Mouse (Mus musculus) hematopoietic stem cell, adult 5-6 weeks (primary cell): ENCODE data around the gene Snrnp48. TPM values are rescaled to one million over a fixed set of nuclear protein-coding genes. Genes with fewer than 3 reads are reported as not detected.

Source experiments
- ATAC-seq, 2 experiments: fragments of 125-278 bp in 1 of 2; replicated peaks in 1 of 2; 2 replicates each; pipeline ENCODE4 v1.8.0; 2016 to 2017; ENCODE audit warnings: inconsistent platforms in 2 of 2, mild to moderate bottlenecking in 2 of 2, moderate number of reproducible peaks in 2 of 2, low read depth in 1 of 2, moderate TSS enrichment in 1 of 2; ENCODE audit not compliant: low FRiP score in 2 of 2, poor library complexity in 2 of 2, severe bottlenecking in 2 of 2, insufficient read depth in 1 of 2, low TSS enrichment in 1 of 2
- total RNA-seq: library from RNA; stranded (forward); fragments of 172-1452, 232-1000 nt; gene quantifications from 2 replicates; pipeline ENCODE4 v1.2.3, GENCODE M21; 2017

Gene Snrnp48
- total RNA-seq: 131 and 143 TPM in 2 replicates

DNA sequence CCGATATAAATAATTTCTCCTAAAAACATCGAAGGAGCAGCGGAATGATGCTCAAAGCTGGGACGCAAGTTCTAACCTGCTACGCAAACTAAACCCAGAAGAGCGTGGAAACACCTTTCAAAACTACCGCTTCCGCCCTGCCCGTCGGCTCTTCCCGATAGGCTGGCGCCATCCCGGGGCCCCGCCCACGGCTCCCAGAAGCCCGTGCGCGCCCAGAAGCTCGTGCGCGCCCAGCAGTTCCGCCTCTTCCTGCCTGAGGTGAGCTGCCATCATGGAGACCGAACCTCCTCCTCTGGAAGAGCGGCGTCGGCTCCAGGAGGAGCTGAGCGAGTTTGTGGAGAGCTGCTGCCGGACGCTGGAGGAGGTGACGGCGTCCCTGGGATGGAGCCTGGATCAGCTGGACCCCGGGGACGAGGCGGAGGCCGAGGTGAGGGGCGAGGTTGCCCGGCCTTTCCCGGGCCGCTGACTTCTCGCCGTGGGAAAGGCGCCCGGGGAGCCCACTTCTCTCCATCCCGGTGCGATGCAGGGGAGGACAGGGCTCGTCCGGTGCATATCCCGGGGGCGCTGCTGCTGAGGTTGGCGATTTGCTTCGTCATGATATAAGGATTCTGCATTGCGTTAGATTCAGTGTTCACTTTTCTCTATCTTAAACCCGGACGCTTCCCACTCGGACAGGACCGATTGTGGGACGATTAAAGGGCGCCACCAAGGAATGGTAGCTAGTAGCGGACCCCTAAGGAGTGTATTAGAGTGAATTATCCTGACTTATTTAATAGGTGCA, at the start of gene Snrnp48:
Gene Snrnp48, plus strand, starts transcription at position 237 of the 781 bp plus-strand sequence.
- ATAC-seq: peak; percentile 96 to 99

DNA sequence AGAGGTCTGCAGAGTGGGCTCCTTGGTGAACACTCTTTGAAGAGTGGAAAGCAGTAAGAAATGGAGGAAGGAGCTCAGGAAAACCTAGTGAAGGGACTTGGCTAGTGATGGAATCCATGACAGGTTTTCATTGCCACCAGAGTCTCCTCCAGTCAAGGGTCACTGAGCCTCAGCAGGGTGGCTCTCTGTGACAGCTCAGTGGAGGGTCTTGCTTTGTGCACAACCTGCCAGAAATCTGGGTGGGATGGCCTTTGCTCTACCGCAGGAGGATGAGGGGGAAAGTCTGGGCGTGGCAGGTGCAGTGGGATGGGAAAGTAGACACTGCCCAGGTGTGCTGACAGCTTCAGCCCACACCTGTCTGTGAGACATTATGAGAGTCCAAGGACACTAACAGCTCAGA, 49.2 kb upstream of the Snrnp48 start:
- ATAC-seq: no peak

DNA sequence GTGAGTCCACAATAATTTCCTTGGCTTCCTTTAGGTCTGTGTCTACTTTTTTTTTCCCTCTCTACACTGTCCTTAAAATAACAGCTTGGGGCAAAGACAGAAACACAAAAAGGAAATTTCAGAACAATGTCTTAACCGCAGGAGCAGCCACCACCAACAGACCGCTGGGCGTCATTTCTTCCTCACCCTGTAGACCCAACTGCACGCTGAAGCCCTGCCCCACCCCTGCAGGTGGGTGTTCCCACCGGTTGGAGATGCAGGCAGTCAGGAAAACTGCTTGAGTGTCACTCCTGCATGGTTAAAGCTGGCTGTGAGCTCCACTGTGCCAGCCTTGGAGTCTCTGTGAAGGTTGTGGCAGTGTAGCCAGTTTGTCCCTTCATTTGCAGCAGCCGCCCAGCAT, 47.1 kb upstream of the Snrnp48 start:
- peak; percentile 75 to 85 for ATAC-seq

DNA sequence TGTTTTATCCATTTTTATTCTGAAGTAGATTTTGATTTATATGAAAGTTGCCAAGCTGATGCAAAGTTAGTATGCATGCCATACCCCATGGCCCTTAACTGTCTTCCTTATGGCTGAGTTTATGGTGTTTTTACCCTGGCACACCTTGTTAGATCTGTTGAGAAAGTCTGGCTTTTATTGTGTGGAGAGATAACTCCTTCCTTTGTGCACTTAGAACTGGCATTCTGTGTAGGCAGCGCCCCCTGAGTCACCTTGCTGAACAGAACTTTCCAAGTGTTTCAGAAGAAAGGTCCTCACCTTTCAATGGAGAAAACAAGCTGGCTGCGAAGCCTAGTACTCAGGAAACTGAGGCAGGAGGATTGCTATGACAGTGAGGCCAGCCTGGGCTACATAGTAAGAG, 42.7 kb upstream of the Snrnp48 start:
- ATAC-seq: no peak

DNA sequence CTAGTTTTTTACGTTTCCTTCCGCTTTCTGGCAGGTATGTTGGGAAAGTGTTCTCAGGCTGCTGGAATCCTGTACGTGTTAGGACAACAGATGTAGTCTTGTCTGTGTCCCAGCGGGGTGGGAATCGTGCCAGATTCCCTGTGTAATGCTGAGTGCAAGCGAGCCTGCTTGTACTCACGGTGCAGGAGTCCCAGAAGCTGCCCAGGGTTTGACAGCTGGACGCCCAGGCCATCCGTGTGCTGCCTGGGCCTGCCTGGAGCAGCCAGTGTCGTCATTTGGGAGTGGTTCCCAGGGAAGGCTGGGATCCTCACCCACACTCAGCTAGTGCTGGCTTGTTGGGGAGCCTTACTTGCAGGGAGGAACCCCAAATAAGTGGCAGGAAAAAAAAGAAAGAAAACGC, 42.1 kb upstream of the Snrnp48 start:
- ATAC-seq: no peak

DNA sequence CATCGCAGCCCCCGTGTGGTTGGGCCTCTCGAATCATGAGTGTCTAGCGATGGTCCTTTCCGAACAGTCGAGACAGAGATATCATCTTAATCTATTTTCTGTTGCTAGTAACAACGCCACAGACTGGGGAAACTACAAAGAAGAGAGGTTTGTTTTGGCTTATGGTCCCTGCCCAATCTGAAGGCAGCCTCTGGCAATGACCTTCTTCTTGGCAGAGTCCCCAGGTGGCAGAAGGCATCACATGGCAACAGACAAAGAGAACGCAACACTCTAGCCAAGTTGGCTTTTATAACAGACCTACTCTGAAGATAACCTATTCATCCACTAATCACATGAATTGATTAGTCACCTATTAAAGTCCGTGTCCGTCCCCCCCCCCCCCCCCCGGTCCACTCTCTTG, 39.8 kb upstream of the Snrnp48 start:
- no peak for ATAC-seq

DNA sequence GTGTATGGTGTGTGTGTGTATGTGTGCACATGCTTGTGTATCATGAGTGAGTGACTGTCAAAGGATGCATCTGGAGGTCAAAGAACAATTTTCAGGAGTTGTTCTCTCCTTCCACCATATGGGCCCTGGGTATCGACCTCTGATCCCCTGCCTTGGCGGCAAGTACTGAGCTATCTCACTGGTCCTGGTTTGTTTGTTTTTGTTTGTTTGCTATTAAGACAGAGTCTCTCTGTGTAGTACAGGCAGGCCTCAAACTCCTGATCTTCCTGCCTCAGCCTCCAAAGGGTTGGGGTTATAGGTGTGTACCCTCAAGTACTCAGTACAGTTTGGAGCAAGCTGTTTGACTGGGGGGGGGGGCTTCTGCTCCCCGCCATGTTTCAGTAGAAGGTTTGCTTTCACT, 37.7 kb upstream of the Snrnp48 start:
- ATAC-seq: no peak

DNA sequence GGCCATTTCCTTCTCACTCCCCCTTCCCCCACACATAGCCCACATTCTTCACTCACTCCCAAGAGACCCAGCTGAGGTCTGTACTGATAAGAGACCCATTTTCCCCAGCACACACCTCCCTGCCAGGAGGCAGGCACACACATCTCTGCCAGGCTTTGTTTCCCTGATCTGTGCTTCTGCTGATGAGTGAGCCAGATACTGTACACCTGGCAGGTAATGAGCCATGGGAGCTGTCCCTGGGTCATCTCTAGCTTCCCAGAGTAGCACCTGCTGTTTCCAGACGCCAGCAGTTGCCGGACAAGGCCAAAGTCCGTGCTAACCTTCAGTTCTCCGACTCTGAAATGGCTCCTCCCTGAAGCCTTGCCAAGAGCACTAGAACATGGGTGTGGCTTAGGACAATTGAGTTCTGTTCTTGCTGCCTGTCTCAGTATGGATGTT, 34.0 kb upstream of the Snrnp48 start:
- no peak for ATAC-seq

DNA sequence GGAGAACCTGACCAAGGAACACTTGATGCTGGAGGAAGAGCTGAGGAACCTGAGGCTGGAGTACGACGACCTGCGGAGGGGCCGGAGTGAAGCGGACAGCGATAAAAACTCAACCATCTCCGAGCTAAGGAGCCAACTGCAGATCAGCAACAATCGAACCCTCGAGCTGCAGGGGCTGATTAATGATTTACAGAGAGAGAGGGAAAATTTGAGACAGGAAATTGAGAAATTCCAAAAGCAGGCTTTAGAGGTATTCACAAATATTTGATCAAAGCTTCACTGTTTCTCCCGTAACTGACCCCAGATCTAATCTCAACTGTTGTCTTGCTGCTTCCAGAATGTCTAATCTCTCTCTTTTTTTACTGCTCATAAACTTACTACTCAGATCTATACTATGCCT, 11.3 kb upstream of the Snrnp48 start:
- ATAC-seq: no peak

DNA sequence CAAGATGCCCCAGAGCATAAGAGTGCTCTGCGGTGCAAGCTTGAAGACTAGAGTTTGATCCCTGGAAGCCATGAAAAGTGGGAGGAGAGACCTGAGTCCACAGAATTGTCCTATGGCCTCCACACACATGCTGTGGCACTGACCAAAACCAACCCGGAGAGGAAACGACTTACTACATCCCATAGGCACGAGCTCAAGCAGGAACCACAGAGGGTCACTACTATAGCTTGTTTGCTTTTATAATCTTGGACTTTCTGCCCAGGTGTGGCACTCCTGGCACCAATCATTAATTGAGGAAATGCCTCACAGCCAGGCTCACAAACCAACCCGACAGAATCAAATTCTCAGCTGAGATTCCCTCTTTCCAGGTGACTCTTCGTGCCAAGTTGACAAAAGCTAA, 3.3 kb upstream of the Snrnp48 start:
- no peak for ATAC-seq

DNA sequence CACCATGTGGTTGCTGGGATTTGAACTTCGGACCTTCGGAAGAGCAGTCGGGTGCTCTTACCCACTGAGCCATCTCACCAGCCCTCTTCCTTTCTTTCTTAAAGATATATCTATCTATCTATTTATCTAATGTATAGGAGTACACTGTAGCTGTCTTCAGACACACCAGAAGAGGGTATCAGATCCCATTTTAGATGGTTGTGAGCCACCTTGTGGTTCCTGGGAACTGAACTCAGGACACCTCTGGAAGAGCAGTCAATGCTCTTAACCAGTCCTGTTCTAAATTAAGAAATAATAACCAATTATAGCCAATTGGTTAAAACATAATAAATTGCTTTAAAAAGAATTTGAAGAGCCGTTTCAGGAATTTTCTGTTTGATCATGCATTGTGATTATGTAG, 567 bp upstream of the Snrnp48 start:
- ATAC-seq: no peak

DNA sequence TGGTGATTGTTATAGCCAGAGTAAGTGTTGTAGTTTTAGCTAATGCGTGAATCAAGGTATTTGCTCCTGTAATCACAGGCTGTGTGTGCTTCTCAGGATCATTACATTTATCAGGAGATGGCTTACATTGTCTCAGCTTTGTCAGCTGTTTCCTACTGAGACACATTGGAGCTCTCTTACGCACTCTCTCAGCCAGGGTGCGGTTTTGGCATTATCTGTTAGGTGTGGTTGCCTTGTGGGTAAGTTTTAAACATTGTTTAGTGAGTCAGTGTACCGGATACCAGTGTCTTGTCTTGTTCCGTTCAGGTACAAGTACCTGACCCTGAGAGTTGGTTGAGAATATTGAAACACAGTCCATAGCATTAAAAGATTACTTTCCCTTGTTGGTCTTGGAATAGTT, 6.4 kb downstream of the Snrnp48 start:
- no peak for ATAC-seq

DNA sequence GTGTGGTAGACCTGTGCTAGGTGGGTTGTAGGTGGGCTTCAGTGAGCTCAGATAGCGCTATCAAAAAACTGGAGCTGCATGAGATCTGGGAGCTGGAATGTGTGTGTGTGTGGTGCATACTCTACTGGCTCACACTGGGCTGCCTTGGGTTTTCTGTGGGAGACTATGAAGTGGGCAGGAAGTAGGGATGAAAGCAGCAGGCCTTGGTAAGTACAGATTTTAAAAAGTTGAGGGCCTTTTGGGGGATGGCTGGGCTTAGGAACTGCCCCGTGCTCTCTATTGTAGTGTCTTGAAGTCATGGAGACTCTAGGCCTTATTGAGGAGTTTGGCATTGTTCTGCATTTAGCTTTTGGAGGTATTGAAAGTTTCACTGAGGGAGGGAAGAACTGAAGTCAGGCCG, 13.9 kb downstream of the Snrnp48 start:
- no peak for ATAC-seq

DNA sequence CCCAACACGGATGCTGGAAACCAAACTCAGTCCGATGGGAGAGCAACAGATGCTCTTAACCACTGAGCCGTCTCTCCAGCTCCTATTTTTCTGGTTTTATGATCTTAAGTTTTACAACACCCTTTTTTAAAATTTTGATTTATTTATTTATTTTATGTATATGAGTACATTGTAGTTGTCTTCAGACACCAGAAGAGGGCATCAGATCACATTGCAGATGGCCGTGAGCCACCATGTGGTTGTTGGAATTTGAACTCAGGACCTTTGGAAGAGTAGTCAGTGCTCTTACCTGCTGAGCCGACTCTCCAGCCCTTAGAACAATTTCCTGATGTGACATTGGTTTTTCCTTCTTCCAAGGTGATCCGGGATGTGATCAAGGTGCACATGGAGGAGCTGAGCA, 15.6 kb downstream of the Snrnp48 start:
- ATAC-seq: no peak

DNA sequence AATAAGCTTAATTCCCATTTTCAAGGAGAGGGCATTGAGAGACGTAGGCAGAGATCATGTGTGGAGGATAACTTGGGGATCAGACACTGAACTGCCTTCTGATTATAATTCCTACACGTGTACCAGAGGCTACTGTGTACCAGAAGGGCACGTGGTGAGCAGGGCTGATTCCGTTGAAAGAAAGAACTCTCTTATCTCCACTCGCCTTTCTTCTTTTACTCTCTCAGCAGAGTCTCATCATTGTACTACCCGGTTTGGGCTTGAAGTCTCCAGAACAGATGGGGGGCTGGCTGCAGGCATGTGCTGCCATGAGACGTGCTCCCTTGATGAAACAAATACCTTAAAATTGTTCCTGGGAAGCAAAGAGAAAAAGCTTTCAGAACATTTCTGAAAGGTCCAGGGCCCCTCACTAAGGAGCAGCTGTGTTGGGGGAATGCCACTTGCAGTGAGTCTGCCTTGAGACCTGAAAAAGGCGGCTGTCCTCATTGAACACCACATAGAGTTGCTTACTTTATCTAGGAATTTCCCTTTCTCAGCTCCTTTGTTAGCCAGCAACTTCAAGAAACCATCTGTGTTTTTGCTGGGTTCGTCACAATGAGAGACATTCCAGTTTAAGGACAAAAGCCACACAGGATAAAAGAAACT, 25.6 kb downstream of the Snrnp48 start:
- ATAC-seq: no peak

DNA sequence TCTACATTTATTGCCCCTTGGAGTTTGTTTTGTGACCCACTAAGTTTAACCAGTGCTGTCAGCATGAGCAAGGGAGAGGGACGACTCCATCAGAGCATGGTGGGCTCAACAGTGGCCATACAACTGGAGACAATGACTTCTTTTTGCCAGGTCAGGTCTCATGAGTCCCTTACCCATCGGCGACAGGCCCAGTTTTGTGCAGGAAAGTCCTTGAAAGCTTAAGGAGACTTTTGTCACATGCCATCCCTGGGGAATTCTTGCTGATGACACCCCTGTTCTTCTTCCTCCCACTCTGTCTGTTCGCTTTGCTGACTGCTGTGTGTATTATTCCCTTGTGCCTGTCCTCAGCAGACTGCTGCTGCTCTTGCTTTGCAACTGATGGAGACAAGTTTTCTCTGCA, 27.7 kb downstream of the Snrnp48 start:
- ATAC-seq: no peak

DNA sequence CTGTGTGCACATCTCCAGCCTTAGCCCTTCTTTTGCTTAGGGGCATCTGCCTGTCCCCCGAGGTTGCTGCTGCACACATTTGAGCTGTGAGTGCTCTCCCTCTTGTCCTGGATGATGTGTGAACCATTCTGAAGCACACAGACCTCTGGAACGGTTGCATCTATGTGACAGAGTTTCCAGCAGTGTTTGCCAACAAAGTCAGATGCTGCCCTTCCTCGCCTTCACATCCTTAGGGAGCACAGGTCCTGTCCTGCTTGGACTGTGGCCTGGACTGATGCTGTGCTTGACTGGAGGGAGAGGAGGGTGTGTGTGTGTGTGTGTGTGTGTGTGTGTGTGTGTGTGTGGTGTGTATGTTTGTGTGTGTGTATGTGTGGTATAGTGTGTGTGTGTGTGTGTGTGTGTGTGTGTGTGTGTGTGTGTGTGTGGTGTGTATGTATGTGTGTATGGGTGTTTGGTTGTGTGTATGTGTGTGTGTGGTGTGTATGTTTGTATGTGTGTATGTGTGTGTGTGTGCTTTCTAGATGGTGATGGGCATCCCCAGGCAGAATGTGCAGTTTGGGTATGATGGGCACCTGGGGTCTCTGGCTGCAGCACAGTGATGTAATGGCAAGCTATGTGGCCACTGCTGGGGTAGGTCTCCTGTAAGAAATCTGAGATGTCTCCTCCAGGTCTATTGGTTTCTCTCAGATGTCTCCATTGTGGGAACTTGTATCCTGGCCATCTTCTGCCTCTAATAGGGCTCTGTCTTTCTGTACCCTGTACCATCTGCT, 28.3 kb downstream of the Snrnp48 start:
- ATAC-seq: no peak

DNA sequence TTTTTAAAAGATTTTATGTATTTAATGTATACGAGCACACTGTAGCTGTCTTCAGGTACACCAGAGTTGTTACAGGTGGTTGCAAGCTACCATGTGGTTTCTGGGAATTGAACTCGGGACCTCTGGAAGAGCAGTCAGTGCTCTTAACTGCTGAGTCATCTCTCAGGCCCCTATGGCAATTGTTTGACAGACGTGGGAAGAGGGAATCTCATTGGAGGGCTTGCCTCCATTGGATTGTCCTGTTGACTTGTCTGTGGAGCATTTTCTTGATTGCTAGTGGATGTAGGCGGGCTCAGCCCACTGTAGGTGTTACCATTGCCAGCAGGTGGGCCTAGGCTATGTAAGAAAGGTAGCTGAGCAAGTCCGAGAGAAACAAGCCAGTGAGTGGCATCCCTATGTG, 29.9 kb downstream of the Snrnp48 start:
- no peak for ATAC-seq
